Mouse (Mus musculus): Measurements from ENCODE around the gene Col12a1.

Col12a1 gene

DNA sequence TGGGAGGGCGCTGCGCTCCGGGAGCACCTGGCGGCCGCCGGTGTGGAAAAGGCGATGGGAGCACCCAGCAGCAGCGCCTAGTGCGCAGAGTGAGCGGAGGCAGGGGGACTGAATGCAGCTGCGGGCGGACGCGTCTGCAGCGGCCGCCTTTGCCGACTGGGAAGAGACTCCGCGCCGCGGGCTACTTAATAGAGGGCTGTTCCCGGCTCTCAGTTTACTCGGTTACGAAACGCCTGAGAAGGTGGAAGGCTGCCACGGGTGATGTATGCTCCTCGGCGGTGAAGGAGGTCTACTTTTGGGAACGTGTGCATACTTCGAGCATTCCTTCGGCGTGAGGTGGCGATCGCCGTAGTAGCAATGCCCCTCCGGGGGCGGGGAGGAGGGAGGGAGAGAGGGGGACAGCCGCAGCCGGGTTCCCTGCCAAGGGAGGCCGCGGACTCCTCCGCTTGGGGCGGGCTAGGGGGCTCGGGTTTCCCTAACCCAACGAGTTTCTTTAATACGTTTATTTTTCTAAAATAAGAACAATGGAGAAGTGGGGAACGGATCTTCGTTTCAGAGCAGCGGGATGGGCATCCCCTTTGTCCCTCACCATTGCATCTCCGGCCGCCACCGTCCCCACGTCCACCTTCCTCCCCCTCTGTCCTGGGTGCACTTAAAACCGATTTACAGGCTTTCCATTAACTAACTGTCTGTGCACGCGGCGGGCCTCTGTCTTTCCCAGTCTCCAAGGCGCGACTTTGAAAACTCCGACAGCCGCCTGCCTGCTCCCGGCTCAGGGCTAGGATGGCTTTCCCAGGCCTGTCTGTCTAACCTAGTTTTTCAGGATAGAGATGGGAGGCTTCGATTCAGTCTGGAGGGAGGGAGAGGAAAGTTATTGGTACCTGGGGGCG lies at the start of gene Col12a1:
TSS of gene Col12a1 (minus strand) at position 351 of the 890 bp plus-strand sequence.
- in situ Hi-C loops (cut with MseI, MboI) = loop anchor here (10.0 kb wide), 4 partner anchors 264 to 934 kb away; no protein-coding TSS in a partner anchor

GRCm38 (mm10) chr9:79766991-79767545 lies 48.4 kb upstream of the Col12a1 start:
- in situ Hi-C loops (cut with MseI, MboI) = no loop called here

DNA sequence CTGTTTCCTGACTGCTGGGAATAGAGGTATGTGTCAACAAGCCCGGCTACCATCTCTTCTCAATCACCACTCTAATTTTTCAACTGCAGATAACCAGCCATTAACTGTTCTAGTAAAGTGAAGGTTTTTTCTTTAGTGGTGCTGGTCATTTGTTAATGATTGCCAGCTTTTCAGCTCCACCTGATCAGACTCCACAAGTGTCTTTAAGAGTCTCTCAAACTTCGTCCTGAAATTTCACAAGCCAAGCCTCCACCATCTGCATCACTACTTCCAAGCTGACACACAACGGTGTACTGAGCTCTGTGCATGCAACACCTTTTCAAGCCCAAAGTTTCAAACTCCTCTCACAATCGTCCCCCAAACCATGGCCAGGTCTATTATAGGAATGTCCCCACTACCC lies 46.7 kb upstream of the Col12a1 start:
- in situ Hi-C loops (cut with MseI, MboI) = no loop called here

DNA sequence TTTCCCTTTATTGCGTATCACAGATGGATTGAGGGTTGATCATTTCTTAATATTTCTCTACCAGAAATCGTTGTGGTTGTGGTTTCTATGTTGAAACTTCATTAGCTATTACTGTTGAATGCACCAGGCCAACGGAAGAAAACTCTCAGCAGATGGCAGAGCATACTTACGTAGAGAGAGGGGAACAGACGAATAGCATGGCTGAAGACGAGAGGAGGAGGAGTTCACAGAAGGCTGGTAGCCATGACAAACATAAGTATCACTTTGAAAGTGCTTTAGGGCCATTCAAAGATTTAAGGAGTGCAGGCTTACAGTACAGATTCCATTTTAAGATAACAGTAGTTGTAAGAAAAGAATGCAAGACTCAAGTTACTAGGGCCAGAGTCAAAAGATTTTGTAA lies 43.9 kb upstream of the Col12a1 start:
- in situ Hi-C loops (cut with MseI, MboI) = no loop called here

GRCm38 (mm10) chr9:79760076-79760475 lies 41.4 kb upstream of the Col12a1 start:
- in situ Hi-C loops (cut with MseI, MboI) = no loop called here

DNA sequence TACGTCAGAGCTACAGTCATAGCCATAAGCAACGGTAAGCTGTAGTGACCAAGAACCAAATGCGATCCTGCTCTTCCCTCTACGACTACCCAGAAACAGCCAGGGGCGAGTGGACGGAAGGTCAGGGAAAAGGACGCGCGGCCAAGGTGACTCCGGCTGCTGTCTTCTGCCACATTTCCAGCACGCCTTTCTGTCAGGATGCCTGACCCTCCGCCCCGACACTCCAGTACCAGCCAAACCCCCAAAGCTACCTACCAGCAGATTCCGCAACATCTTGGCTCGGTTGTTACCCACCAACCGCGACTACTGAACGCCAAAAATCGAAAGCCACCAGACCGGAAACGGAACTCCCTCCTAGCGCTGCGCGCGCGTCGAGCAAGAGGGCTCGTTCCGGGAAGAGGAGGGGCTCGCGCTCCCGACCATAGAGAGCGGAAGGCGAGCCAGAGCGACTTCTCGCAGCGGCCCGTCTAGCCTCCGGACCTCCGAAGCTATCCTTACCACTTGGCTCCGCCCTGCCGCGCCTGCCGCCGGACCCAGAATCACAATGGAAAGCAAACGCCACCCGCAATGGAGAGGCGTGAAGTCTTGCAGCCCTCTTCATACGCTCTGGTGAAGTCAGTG lies 40.9 kb upstream of the Col12a1 start, which contains the start of gene Cox7a2:
TSS of gene Cox7a2 (minus strand) at position 494 of the 621 bp plus-strand sequence.
- in situ Hi-C loops (cut with MseI, MboI) = no loop called here

GRCm38 (mm10) chr9:79755311-79755710 lies 36.7 kb upstream of the Col12a1 start:
- in situ Hi-C loops (cut with MseI, MboI) = no loop called here

DNA sequence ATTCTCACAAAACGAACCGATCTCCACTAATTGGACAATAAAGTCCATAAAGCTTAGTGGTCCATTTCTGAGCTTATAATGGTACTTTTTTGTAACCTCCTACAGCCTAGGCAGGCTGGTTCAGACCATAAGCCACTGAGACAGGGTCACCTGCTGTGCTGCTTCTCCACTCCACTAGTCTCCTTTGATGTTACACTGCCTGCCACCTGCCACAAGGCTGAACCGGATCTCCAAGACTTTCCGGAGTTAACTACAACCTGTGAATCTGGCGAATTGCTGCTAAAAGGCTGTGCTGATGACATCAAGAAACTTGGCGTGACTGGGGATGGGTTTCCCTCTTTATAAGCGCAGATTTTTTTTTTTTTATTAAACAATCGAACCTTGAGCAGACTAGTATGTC lies 33.2 kb upstream of the Col12a1 start:
- in situ Hi-C loops (cut with MseI, MboI) = no loop called here

DNA sequence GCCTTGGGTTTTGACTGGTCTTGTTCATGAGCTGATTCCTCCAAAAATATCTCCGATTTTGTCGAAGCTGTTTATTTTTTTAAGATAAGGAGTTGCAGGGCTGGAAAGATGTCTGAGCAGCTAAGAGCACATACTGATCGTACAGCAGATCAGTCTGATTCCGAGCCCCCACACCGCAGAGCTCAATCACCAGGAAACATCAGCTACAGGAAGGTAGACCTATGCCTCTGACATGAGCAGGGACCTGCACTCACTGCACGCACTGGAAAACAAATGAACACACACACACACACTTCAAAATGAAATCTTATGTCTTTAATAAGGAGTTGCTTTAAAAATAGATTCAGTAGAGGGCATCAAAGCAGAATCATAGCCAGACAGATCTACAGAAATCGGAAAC lies 32.1 kb upstream of the Col12a1 start:
- in situ Hi-C loops (cut with MseI, MboI) = no loop called here

DNA sequence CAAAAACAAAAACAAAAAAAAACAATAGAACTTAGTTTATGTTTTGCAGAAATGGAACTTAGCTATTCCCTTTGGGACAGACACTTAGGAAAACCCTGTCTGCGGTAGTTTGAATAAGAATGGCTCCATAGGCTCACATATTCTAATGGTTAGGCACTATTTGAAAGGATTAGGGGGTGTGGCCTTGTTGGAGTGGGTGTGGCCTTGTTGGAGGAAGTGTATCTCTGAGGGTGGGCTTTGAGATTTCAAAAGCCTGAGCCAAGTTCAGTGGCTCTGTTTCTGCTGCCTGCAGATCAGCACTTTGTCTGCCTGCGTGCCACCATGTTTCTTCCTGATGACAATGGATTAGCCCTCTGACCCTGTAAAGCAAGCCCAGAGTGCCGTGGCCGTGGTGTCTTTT lies 26.4 kb upstream of the Col12a1 start:
- in situ Hi-C loops (cut with MseI, MboI) = no loop called here

DNA sequence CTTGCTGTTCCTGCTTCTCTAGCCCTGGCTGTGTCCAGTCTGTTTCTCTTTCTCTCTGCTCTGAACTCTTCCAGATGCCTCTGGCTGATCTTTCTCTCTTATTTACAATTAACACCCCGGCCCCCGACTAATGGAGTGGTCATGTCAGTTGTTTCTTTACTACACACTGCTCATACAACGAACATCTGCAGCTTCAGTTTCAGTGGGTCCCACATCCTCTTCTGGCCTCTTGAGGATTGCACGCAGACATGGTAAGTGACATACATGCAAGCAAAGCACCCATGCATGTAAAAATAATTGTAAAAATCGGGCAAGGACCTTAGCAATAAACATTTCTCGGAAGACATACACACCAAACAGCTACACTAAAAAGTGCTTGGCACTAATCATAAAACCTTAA lies 17.0 kb upstream of the Col12a1 start:
- in situ Hi-C loops (cut with MseI, MboI) = no loop called here

DNA sequence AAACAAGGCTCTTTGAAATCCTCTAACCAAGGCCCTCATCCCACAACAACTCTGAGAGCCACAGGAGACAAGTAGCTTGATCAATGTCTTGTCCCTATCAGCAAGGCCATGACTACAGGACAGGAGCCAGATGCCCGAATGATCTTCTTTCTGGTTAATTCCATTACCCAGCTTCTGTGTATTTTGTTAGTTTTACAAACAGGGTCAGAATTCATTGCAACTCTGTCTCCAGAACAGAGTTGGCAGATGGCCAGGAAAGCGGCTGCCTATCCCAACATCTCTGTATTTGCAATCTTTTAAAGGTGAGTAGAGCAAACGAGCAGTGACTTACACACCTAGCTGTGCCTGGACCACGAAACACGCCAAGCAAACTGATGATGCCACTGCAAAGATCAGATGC lies 11.7 kb upstream of the Col12a1 start:
- in situ Hi-C loops (cut with MseI, MboI) = no loop called here

DNA sequence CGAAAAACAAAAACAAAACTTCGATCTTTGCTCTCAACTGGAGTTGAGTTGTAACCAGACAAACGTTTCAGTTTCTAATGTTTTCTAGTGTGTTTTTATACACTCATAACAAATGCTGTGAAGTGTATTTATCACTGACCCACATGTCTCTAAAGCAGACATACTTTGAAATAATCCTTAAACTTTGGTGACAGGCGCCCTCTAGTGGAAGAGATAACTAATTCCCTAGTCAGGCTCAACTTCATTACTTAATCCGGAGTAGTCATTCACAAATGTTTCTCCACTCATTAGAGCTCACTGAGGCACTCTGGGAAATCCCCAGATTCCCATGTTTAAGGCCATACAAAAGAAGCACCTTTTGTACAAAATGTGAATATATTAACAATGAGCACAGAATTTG lies 4.5 kb upstream of the Col12a1 start:
- in situ Hi-C loops (cut with MseI, MboI) = loop anchor here (10.0 kb wide), 2 partner anchors 678 to 948 kb away; no protein-coding TSS in a partner anchor

DNA sequence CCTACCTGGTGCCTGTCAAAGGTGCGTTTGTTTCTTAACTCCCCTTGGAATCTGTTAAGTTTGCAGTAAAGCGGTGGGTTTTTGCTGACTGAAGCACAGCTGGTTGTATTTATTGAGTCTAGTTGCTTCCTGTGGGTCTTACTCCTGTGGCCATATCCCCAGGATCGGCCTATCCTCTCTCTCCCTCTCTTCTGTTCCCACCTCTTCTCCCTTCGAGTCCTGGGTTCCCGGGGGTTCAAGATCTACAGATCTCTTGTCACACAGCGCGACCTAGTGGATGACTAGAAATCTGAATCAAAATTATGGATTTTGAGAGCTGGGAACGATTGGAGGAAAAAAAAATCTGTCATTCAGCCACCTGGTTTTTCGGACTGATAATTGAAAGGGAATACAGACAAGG lies 2.4 kb upstream of the Col12a1 start:
- in situ Hi-C loops (cut with MseI, MboI) = loop anchor here (10.0 kb wide), 2 partner anchors 676 to 946 kb away; no protein-coding TSS in a partner anchor

- in situ Hi-C loops (cut with MseI, MboI) = loop anchor here (10.0 kb wide), 2 partner anchors 675 to 945 kb away; no protein-coding TSS in a partner anchor
These were observed 1.5 kb upstream of the Col12a1 start for GRCm38 (mm10) chr9:79720143-79720542.

- in situ Hi-C loops (cut with MseI, MboI) = loop anchor here (10.0 kb wide), 4 partner anchors 265 to 935 kb away; no protein-coding TSS in a partner anchor
These were observed 820 bp upstream of the Col12a1 start for GRCm38 (mm10) chr9:79719451-79719850.

GRCm38 (mm10) chr9:79717836-79718475 lies 675 bp downstream of the Col12a1 start:
- in situ Hi-C loops (cut with MseI, MboI) = loop anchor here (10.0 kb wide), 4 partner anchors 263 to 933 kb away; no protein-coding TSS in a partner anchor

- in situ Hi-C loops (cut with MseI, MboI) = loop anchor here (10.0 kb wide), 4 partner anchors 262 to 932 kb away; no protein-coding TSS in a partner anchor
These were observed 1.5 kb downstream of the Col12a1 start for GRCm38 (mm10) chr9:79716909-79717835.

GRCm38 (mm10) chr9:79716496-79716895 lies 2.1 kb downstream of the Col12a1 start:
- in situ Hi-C loops (cut with MseI, MboI) = loop anchor here (10.0 kb wide), 4 partner anchors 262 to 932 kb away; no protein-coding TSS in a partner anchor

GRCm38 (mm10) chr9:79714471-79715045 lies 4.1 kb downstream of the Col12a1 start:
- in situ Hi-C loops (cut with MseI, MboI) = loop anchor here (10.0 kb wide), 4 partner anchors 260 to 930 kb away; no protein-coding TSS in a partner anchor
